8 mouse cellular contexts compared by ENCODE assay signal in the genomic region with DNA sequence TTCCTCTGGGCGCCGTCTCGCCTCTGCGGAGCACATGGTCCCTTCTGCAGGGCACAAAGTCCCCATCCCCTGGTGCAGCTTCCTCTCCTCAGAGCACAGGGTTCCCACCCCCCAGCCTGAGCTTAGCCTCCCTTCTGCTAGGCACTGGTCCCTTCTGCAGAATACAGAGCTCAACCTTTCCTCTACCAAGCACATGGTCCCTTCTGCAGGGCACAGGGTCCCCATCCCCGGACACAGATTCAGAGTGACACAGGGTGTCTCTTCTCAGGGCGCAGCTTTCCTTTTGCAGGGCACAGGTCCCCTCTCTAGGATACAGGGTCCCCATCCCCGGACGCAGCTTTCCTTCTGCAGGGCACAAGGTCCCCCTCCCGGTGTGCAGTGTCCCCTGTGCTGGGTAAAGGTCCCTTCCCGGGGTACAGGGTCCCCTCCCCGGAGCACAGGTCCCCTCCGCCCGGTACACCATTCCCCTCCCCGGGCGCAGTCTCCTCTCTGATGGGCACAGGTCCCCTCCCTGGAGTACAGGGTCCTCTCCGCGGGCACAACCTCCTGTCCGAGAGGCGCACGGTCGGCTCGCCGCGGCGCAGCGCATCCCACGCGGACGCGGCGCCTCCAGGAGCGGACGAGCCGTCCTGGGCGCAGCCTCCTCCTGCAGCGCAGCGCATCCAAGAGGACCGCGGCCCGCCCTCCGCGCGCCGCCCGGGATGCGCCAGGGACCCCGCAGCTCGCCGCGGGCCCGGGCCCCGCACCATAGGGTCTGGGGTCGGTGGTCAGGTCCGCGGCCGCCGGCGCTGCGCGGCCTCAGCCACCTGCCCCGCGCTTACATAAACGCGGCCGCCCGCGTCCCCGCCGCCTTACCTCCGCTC. TPM values are rescaled to one million over a fixed set of nuclear protein-coding genes. Genes with fewer than 3 reads are reported as not detected.
A peak's percentile ranks its signal among the peaks of the same experiment; 100 is the strongest.
DNase-seq lines count a peak whose midpoint lies in the region; ATAC-seq and TF ChIP-seq lines count a peak whose summit lies in the region.

No protein-coding gene starts in this region.

- peak overlapping the region; percentile 77 for H3K4me3 ChIP-seq in kidney, postnatal 0 days (replicated peaks; ENCODE audit: low read depth, low read length)
- H3K4me3 ChIP-seq in heart, embryonic 13.5 days = peak overlapping the region; percentile 84
- H3K4me3 ChIP-seq in limb, embryonic 14.5 days (replicated peaks; ENCODE audit: low read length) = peak overlapping the region; percentile 81

- TF ChIP-seq CTCF in kidney, postnatal 0 days (IDR thresholded peaks at IDR 0.05; ENCODE audit: low read depth) = no peak

- ATAC-seq in kidney, postnatal 0 days (replicated peaks; ENCODE audit: low FRiP score, low read depth) = peak; percentile 55
- ATAC-seq in heart, embryonic 13.5 days (ENCODE audit: extremely low read depth, insufficient number of reproducible peaks, low FRiP score, low TSS enrichment) = peak; percentile 56; the same call in 1 of the 2 replicates
- peak; percentile 58 for ATAC-seq in limb, embryonic 14.5 days (ENCODE audit: low FRiP score, low read depth)

- H3K4me1 ChIP-seq in kidney, postnatal 0 days (replicated peaks; ENCODE audit: insufficient read depth, low read length) = peaks cover 5% of the 10 kb centered on the region; the same call in 1 of the 2 replicates
- peaks cover 42% of the 10 kb centered on the region for H3K4me1 ChIP-seq in heart, embryonic 13.5 days
- peaks cover 9% of the 10 kb centered on the region for H3K4me1 ChIP-seq in limb, embryonic 14.5 days (ENCODE audit: control insufficient read depth, insufficient read depth, low read length)

- peak; percentile 37 for DNase-seq in kidney, postnatal 0 days (ENCODE audit: low spot score)
- DNase-seq in kidney, adult 18-20 months = no peak
- DNase-seq in NIH3T3 (ENCODE audit: low read depth) = peak; percentile 61
- DNase-seq in embryo, embryonic 10 days (ENCODE audit: low spot score) = peak; percentile 57
- no peak for DNase-seq in limb, embryonic 14.5 days (ENCODE audit: low spot score)
- DNase-seq in neural tube, embryonic 10.5 days (ENCODE audit: extremely low spot score, low spot score) = peak; percentile 65
- DNase-seq in yolk sac, embryonic 10.5 days (ENCODE audit: low spot score) = peak; percentile 12

- 0 out of 2 replicates have a peak, but pooled peaks cover 13% of the 10 kb centered on the region for H3K27me3 ChIP-seq in kidney, postnatal 0 days (ENCODE audit: insufficient read depth, low read length)
- H3K27me3 ChIP-seq in heart, embryonic 13.5 days (replicated peaks) = peaks cover 14% of the 10 kb centered on the region
- peaks cover 18% of the 10 kb centered on the region for H3K27me3 ChIP-seq in limb, embryonic 14.5 days (ENCODE audit: control insufficient read depth, insufficient read depth, low read length)

- 1% methylated on average over 45 of the region's 70 CpGs for WGBS in kidney, postnatal 0 days
- WGBS in heart, embryonic 13.5 days = under 1% methylated on average over 66 of the region's 70 CpGs
- WGBS in limb, embryonic 14.5 days = 1% methylated on average over 56 of the region's 70 CpGs

- H3K4me2 ChIP-seq in kidney, postnatal 0 days (ENCODE audit: low read length) = peak overlapping the region; percentile 98
- H3K4me2 ChIP-seq in heart, embryonic 13.5 days = peak overlapping the region; percentile 97
- peak overlapping the region; percentile 97 for H3K4me2 ChIP-seq in limb, embryonic 14.5 days (replicated peaks; ENCODE audit: low read depth, low read length, severe bottlenecking)

- no peaks in the 10 kb centered on the region for H3K36me3 ChIP-seq in kidney, postnatal 0 days (ENCODE audit: insufficient read depth, low read length)
- H3K36me3 ChIP-seq in heart, embryonic 13.5 days = 0 out of 2 replicates have a peak, but pooled peaks cover 3% of the 10 kb centered on the region
- no peaks in the 10 kb centered on the region for H3K36me3 ChIP-seq in limb, embryonic 14.5 days (ENCODE audit: control insufficient read depth, insufficient read depth, low read length)

- no peaks in the 10 kb centered on the region for H3K9me3 ChIP-seq in kidney, postnatal 0 days (replicated peaks; ENCODE audit: low read length)
- H3K9me3 ChIP-seq in heart, embryonic 13.5 days = no peaks in the 10 kb centered on the region; the same call in 1 of the 2 replicates
- no peaks in the 10 kb centered on the region for H3K9me3 ChIP-seq in limb, embryonic 14.5 days (ENCODE audit: control insufficient read depth, low read length)

- TF ChIP-seq POLR2A in limb, embryonic 14.5 days (IDR thresholded peaks at IDR 0.05; ENCODE audit: borderline replicate concordance, extremely low read depth, insufficient read depth, insufficient read length) = no peak

- H3K27ac ChIP-seq in kidney, postnatal 0 days = no peak overlapping the region
- no peak overlapping the region for H3K27ac ChIP-seq in heart, embryonic 13.5 days (replicated peaks)
- no peak overlapping the region for H3K27ac ChIP-seq in limb, embryonic 14.5 days (replicated peaks; ENCODE audit: low read depth, low read length)

- H3K9ac ChIP-seq in kidney, postnatal 0 days (ENCODE audit: low read depth, low read length) = peak overlapping the region; percentile 44; the same call in 1 of the 2 replicates
- H3K9ac ChIP-seq in heart, embryonic 13.5 days = peak overlapping the region; percentile 89
- H3K9ac ChIP-seq in limb, embryonic 14.5 days (ENCODE audit: low read depth, low read length, severe bottlenecking) = peak overlapping the region; percentile 72

RNA-seq across cellular contexts. Expression of gene Adarb1, which starts 0.6 kb away (rescaled TPM):
- 4.6 TPM in 2 replicates for polyA plus RNA-seq in kidney, postnatal 0 days (2015; fragmentation: Nextera tagmentation; extraction: Ambion mirVana)
- 10.7 and 12.1 TPM in 2 replicates for polyA plus RNA-seq in heart, embryonic 13.5 days (2015; fragmentation: Nextera tagmentation; extraction: Ambion mirVana)
- polyA plus RNA-seq in limb, embryonic 14.5 days (2012; rRNA removed) = 7.4 and 8.2 TPM in 2 replicates
- polyA plus RNA-seq in limb, embryonic 14.5 days (2014; fragmentation: Nextera tagmentation; extraction: Ambion mirVana) = 3.5 and 3.6 TPM in 2 replicates

Comparison
In these comparisons a context has a peak if more than half of its experiments do, and no peak if none do; other contexts are left out.
1. DNase-seq: peak in kidney, postnatal 0 days (single experiment), NIH3T3 (single experiment), embryo, embryonic 10 days (single experiment), neural tube, embryonic 10.5 days (single experiment) and yolk sac, embryonic 10.5 days (single experiment); none in kidney, adult 18-20 months (single experiment) and limb, embryonic 14.5 days (single experiment).
2. Peak in every context shown above with its lines, with median percentiles within 50 percentile points of each other: ATAC-seq, H3K4me2 ChIP-seq, H3K4me3 ChIP-seq and H3K9ac ChIP-seq.